Mouse (Mus musculus): ENCODE measurements around the gene Fchsd2. TPM values are rescaled to one million over a fixed set of nuclear protein-coding genes. Genes with fewer than 3 reads are reported as not detected.

Fchsd2 gene
- total RNA-seq (2021) = 10 to 100 TPM; 70.3 to 74.4 TPM
- long read RNA-seq, full-length matches to known transcripts = 9 of 17 reads
- long read RNA-seq, partial matches to known transcripts = 4 of 17 reads
- long read RNA-seq, other reads (novel, unspliced or antisense) = 4 of 17 reads

- DNase-seq (ENCODE audit: low spot score in 2 of 2) = no peak
These were observed at the start of gene Fchsd2 for GRCm38 (mm10) chr7:101092618-101093017. Gene Fchsd2 (plus strand): TSS chr7:101092863.

- DNase-seq (ENCODE audit: low spot score in 2 of 2) = no peak
These were observed 48.7 kb upstream of the Fchsd2 start for GRCm38 (mm10) chr7:101043846-101044541.

- no peak for DNase-seq (ENCODE audit: low spot score in 2 of 2)
These were observed 44.4 kb upstream of the Fchsd2 start for GRCm38 (mm10) chr7:101048247-101048646.

- DNase-seq (ENCODE audit: low spot score in 2 of 2) = no peak
These were observed 43.2 kb upstream of the Fchsd2 start for GRCm38 (mm10) chr7:101049326-101050087.

GRCm38 (mm10) chr7:101050724-101051550, 41.7 kb upstream of the Fchsd2 start:
- no peak for DNase-seq (ENCODE audit: low spot score in 2 of 2)

GRCm38 (mm10) chr7:101051551-101052221, 41.0 kb upstream of the Fchsd2 start:
- DNase-seq (ENCODE audit: low spot score in 2 of 2) = peak; percentile 70 to 79

- no peak for DNase-seq (ENCODE audit: low spot score in 2 of 2)
These were observed 39.5 kb upstream of the Fchsd2 start for GRCm38 (mm10) chr7:101053136-101053535.

GRCm38 (mm10) chr7:101057309-101057708, 35.4 kb upstream of the Fchsd2 start:
- no peak for DNase-seq (ENCODE audit: low spot score in 2 of 2)

GRCm38 (mm10) chr7:101059188-101059587, 33.5 kb upstream of the Fchsd2 start:
- no peak for DNase-seq (ENCODE audit: low spot score in 2 of 2)

GRCm38 (mm10) chr7:101060476-101060875, 32.2 kb upstream of the Fchsd2 start:
- DNase-seq (ENCODE audit: low spot score in 2 of 2) = no peak

GRCm38 (mm10) chr7:101061381-101061780, 31.3 kb upstream of the Fchsd2 start:
- DNase-seq (ENCODE audit: low spot score in 2 of 2) = peak; percentile 95 to 96

- DNase-seq (ENCODE audit: low spot score in 2 of 2) = peak; percentile 55 to 62
These were observed 30.4 kb upstream of the Fchsd2 start for GRCm38 (mm10) chr7:101062246-101062645.

GRCm38 (mm10) chr7:101063523-101063922, 29.1 kb upstream of the Fchsd2 start:
- DNase-seq (ENCODE audit: low spot score in 2 of 2) = no peak

- no peak for DNase-seq (ENCODE audit: low spot score in 2 of 2)
These were observed 27.7 kb upstream of the Fchsd2 start for GRCm38 (mm10) chr7:101064697-101065688.

- no peak for DNase-seq (ENCODE audit: low spot score in 2 of 2)
These were observed 26.7 kb upstream of the Fchsd2 start for GRCm38 (mm10) chr7:101066009-101066408.

GRCm38 (mm10) chr7:101066650-101067346, 25.9 kb upstream of the Fchsd2 start:
- no peak for DNase-seq (ENCODE audit: low spot score in 2 of 2)

- DNase-seq (ENCODE audit: low spot score in 2 of 2) = no peak
These were observed 25.1 kb upstream of the Fchsd2 start for GRCm38 (mm10) chr7:101067521-101067920.

- no peak for DNase-seq (ENCODE audit: low spot score in 2 of 2)
These were observed 23.4 kb upstream of the Fchsd2 start for GRCm38 (mm10) chr7:101069271-101069670.

- DNase-seq (ENCODE audit: low spot score in 2 of 2) = no peak
These were observed 22.3 kb upstream of the Fchsd2 start for GRCm38 (mm10) chr7:101070406-101070805.

All from layer of hippocampus, postnatal 10 days (tissue).